15 mouse cellular contexts compared by ENCODE assay signal in genomic region chr16:8570901-8571615, GRCm38 (mm10).
"Had no signal": no experiment of that assay in that cellular context is flagged by ENCODE, and none has a peak within 500 bp of the region (broad histone marks: within the 10 kb centered on the region; RNA-seq: fewer than 3 reads in every experiment).

No protein-coding gene starts in this region.

- ATAC-seq: hindbrain, embryonic 16.5 days; inflammation-experienced regulatory T-cells, adult 6 months; lung, postnatal 0 days had no signal

- DNase-seq: kidney, adult 8-10 months; layer of hippocampus, adult 9-11 months; layer of hippocampus, postnatal 36 days; liver, embryonic 13.5 days; lung, adult 2 months; lung, postnatal 36 days; midbrain, embryonic 14.5 days; thymus, adult 2 months; thymus, postnatal 25 days had no signal

- H3K4me3 ChIP-seq: limb, embryonic 12.5 days; liver, embryonic 13.5 days; neural tube, embryonic 12.5 days had no signal

- H3K4me2 ChIP-seq: limb, embryonic 12.5 days; liver, embryonic 13.5 days; neural tube, embryonic 12.5 days had no signal

- H3K9ac ChIP-seq: limb, embryonic 12.5 days; liver, embryonic 13.5 days; neural tube, embryonic 12.5 days had no signal

- H3K27ac ChIP-seq: kidney, postnatal 0 days; limb, embryonic 12.5 days; liver, embryonic 13.5 days; neural tube, embryonic 12.5 days had no signal

- H3K27me3 ChIP-seq: limb, embryonic 12.5 days; liver, embryonic 13.5 days; neural tube, embryonic 12.5 days had no signal

- H3K9me3 ChIP-seq: limb, embryonic 12.5 days; liver, embryonic 13.5 days; neural tube, embryonic 12.5 days had no signal
